Mouse (Mus musculus) small intestine, adult 2 months (tissue): ENCODE results near the gene Slc22a20.

Source experiments
- CTCF ChIP-seq: fragments of 200-500 bp; IDR thresholded peaks from 2 replicates; pipeline ENCODE4 v1.5.1; 2012; ENCODE audit warnings: low read depth, mild to moderate bottlenecking, control low read depth, inconsistent platforms, low read length, moderate library complexity, mixed read lengths; ENCODE audit not compliant: insufficient replicate concordance, insufficient read length; ENCODE audit errors: extremely low read depth
- POLR2A ChIP-seq: fragments of 200-500 bp; IDR thresholded peaks from 2 replicates; pipeline ENCODE4 v1.6.1; 2012; ENCODE audit warnings: low read depth, mild to moderate bottlenecking, control low read depth, inconsistent platforms, low read length, moderate library complexity

GRCm38 (mm10) chr19:5945891-5946290, 40.1 kb downstream of the Slc22a20 start:
- TF ChIP-seq CTCF (no peak), POLR2A (no peak)
